Mouse (Mus musculus): Measurements from ENCODE around the gene Aqr. TPM values are rescaled to one million over a fixed set of nuclear protein-coding genes. Genes with fewer than 3 reads are reported as not detected.

Gene Aqr
- polyA plus RNA-seq, 1 experiment, result 30.5 TPM

- no peaks in the 10 kb centered on the region for H3K4me1 ChIP-seq (ENCODE audit: control insufficient read depth, insufficient read depth, low read length)
- no peak for TF ChIP-seq POLR2A (IDR thresholded peaks at IDR 0.05; ENCODE audit: borderline replicate concordance, low read depth, low read length)
- TF ChIP-seq CTCF (IDR thresholded peaks at IDR 0.05; ENCODE audit: low read depth, low read length), result no peak
- no peak overlapping the region for H3K27ac ChIP-seq (ENCODE audit: insufficient read depth, low read depth, low read length)
- no peak overlapping the region for H3K4me3 ChIP-seq (ENCODE audit: insufficient read depth, low read length)
These were observed 79.2 kb downstream of the Aqr start for GRCm38 (mm10) chr2:114107288-114108278.

GRCm38 (mm10) chr2:114106383-114106782, 80.4 kb downstream of the Aqr start:
- H3K4me3 ChIP-seq (ENCODE audit: insufficient read depth, low read length), result no peak overlapping the region
- no peaks in the 10 kb centered on the region for H3K4me1 ChIP-seq (ENCODE audit: control insufficient read depth, insufficient read depth, low read length)
- TF ChIP-seq CTCF (IDR thresholded peaks at IDR 0.05; ENCODE audit: low read depth, low read length), result no peak
- TF ChIP-seq POLR2A (IDR thresholded peaks at IDR 0.05; ENCODE audit: borderline replicate concordance, low read depth, low read length), result no peak
- no peak overlapping the region for H3K27ac ChIP-seq (ENCODE audit: insufficient read depth, low read depth, low read length)

- no peak for TF ChIP-seq CTCF (IDR thresholded peaks at IDR 0.05; ENCODE audit: low read depth, low read length)
- TF ChIP-seq POLR2A (IDR thresholded peaks at IDR 0.05; ENCODE audit: borderline replicate concordance, low read depth, low read length), result no peak
- Histone ChIP-seq H3K4me1 (ENCODE audit: control insufficient read depth, insufficient read depth, low read length) (no peaks in the 10 kb centered on the region), H3K4me3 (ENCODE audit: insufficient read depth, low read length) (no peak overlapping the region), H3K27ac (ENCODE audit: insufficient read depth, low read depth, low read length) (no peak overlapping the region)
These were observed 84.4 kb downstream of the Aqr start for GRCm38 (mm10) chr2:114102471-114102870.

- 0 out of 2 replicates have a peak, but pooled peaks cover 4% of the 10 kb centered on the region for H3K4me1 ChIP-seq (ENCODE audit: control insufficient read depth, insufficient read depth, low read length)
- H3K4me3 ChIP-seq (ENCODE audit: insufficient read depth, low read length), result no peak overlapping the region
- TF ChIP-seq POLR2A (IDR thresholded peaks at IDR 0.05; ENCODE audit: borderline replicate concordance, low read depth, low read length) (no peak), CTCF (IDR thresholded peaks at IDR 0.05; ENCODE audit: low read depth, low read length) (no peak)
- no peak overlapping the region for H3K27ac ChIP-seq (ENCODE audit: insufficient read depth, low read depth, low read length)
These were observed 86.0 kb downstream of the Aqr start for GRCm38 (mm10) chr2:114100834-114101233.

- no peak overlapping the region for H3K27ac ChIP-seq (ENCODE audit: insufficient read depth, low read depth, low read length)
- no peak for TF ChIP-seq POLR2A (IDR thresholded peaks at IDR 0.05; ENCODE audit: borderline replicate concordance, low read depth, low read length)
- no peak for TF ChIP-seq CTCF (IDR thresholded peaks at IDR 0.05; ENCODE audit: low read depth, low read length)
- no peak overlapping the region for H3K4me3 ChIP-seq (ENCODE audit: insufficient read depth, low read length)
- 0 out of 2 replicates have a peak, but pooled peaks cover 4% of the 10 kb centered on the region for H3K4me1 ChIP-seq (ENCODE audit: control insufficient read depth, insufficient read depth, low read length)
These were observed 87.0 kb downstream of the Aqr start for GRCm38 (mm10) chr2:114099816-114100215.

GRCm38 (mm10) chr2:114099109-114099508, 87.7 kb downstream of the Aqr start:
- H3K4me3 ChIP-seq (ENCODE audit: insufficient read depth, low read length), result no peak overlapping the region
- H3K4me1 ChIP-seq (ENCODE audit: control insufficient read depth, insufficient read depth, low read length), result 0 out of 2 replicates have a peak, but pooled peaks cover 4% of the 10 kb centered on the region
- no peak overlapping the region for H3K27ac ChIP-seq (ENCODE audit: insufficient read depth, low read depth, low read length)
- TF ChIP-seq POLR2A (IDR thresholded peaks at IDR 0.05; ENCODE audit: borderline replicate concordance, low read depth, low read length) (no peak), CTCF (IDR thresholded peaks at IDR 0.05; ENCODE audit: low read depth, low read length) (no peak)

- no peak for TF ChIP-seq CTCF (IDR thresholded peaks at IDR 0.05; ENCODE audit: low read depth, low read length)
- TF ChIP-seq POLR2A (IDR thresholded peaks at IDR 0.05; ENCODE audit: borderline replicate concordance, low read depth, low read length), result no peak
- Histone ChIP-seq H3K4me3 (ENCODE audit: insufficient read depth, low read length) (no peak overlapping the region), H3K4me1 (ENCODE audit: control insufficient read depth, insufficient read depth, low read length) (0 out of 2 replicates have a peak, but pooled peaks cover 4% of the 10 kb centered on the region), H3K27ac (ENCODE audit: insufficient read depth, low read depth, low read length) (no peak overlapping the region)
These were observed 89.2 kb downstream of the Aqr start for GRCm38 (mm10) chr2:114097627-114098026.

GRCm38 (mm10) chr2:114096570-114096969, 90.3 kb downstream of the Aqr start:
- no peak for TF ChIP-seq CTCF (IDR thresholded peaks at IDR 0.05; ENCODE audit: low read depth, low read length)
- Histone ChIP-seq H3K4me1 (ENCODE audit: control insufficient read depth, insufficient read depth, low read length) (0 out of 2 replicates have a peak, but pooled peaks cover 4% of the 10 kb centered on the region), H3K4me3 (ENCODE audit: insufficient read depth, low read length) (no peak overlapping the region), H3K27ac (ENCODE audit: insufficient read depth, low read depth, low read length) (no peak overlapping the region)

- TF ChIP-seq CTCF (IDR thresholded peaks at IDR 0.05; ENCODE audit: low read depth, low read length), result no peak
- TF ChIP-seq POLR2A (IDR thresholded peaks at IDR 0.05; ENCODE audit: borderline replicate concordance, low read depth, low read length), result no peak
- Histone ChIP-seq H3K27ac (ENCODE audit: insufficient read depth, low read depth, low read length) (no peak overlapping the region), H3K4me1 (ENCODE audit: control insufficient read depth, insufficient read depth, low read length) (0 out of 2 replicates have a peak, but pooled peaks cover 4% of the 10 kb centered on the region), H3K4me3 (ENCODE audit: insufficient read depth, low read length) (no peak overlapping the region)
These were observed 91.5 kb downstream of the Aqr start for GRCm38 (mm10) chr2:114095348-114095747.

- no peak for TF ChIP-seq CTCF (IDR thresholded peaks at IDR 0.05; ENCODE audit: low read depth, low read length)
- TF ChIP-seq POLR2A (IDR thresholded peaks at IDR 0.05; ENCODE audit: borderline replicate concordance, low read depth, low read length), result no peak
- Histone ChIP-seq H3K4me1 (ENCODE audit: control insufficient read depth, insufficient read depth, low read length) (0 out of 2 replicates have a peak, but pooled peaks cover 4% of the 10 kb centered on the region), H3K4me3 (ENCODE audit: insufficient read depth, low read length) (no peak overlapping the region), H3K27ac (ENCODE audit: insufficient read depth, low read depth, low read length) (no peak overlapping the region)
These were observed 92.1 kb downstream of the Aqr start for GRCm38 (mm10) chr2:114094696-114095095.
